Mouse (Mus musculus): ENCODE measurements at regions not wholly inside any gene's neighbourhood (a gene's known extent, or its start where the extent isn't known, plus 50 kb on each side); places are given as distances from the start of the nearest gene placed in this dataset.

GRCm38 (mm10) chr13:97631872-97632402 is 128.5 kb downstream of the Gm10260 start:
- ATAC-seq (replicated peaks in 1 of 2; ENCODE audit: insufficient read depth in 1 of 2, low FRiP score in 2 of 2, low TSS enrichment in 1 of 2, low read depth in 1 of 2, poor library complexity in 2 of 2, severe bottlenecking in 2 of 2): no peak

- ATAC-seq (replicated peaks in 1 of 2; ENCODE audit: insufficient read depth in 1 of 2, low FRiP score in 2 of 2, low TSS enrichment in 1 of 2, low read depth in 1 of 2, poor library complexity in 2 of 2, severe bottlenecking in 2 of 2): no peak
Measured at GRCm38 (mm10) chr13:97630921-97631320, 129.5 kb downstream of the Gm10260 start.

- ATAC-seq (replicated peaks in 1 of 2; ENCODE audit: insufficient read depth in 1 of 2, low FRiP score in 2 of 2, low TSS enrichment in 1 of 2, low read depth in 1 of 2, poor library complexity in 2 of 2, severe bottlenecking in 2 of 2): no peak
Measured at GRCm38 (mm10) chr13:97628608-97629007, 131.8 kb downstream of the Gm10260 start.

DNA sequence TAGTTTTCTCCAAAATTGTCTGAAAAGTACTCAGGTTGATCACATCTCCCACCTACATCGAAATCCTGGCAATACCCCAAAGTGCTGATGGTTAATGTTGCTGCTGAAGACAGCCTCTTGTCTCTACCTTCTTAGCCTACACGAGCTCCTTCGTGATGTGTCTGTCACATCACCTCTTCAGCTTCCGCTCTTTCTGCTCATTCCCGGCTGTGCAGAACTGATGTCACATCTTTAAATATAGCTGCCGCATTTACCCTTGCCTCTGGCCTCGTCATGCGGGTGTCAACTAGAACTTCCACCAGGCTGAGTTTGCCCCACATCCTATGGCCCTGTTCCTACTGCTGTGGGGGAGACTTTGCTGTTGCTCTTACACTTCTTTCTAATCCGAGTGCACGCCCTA is 133.2 kb downstream of the Gm10260 start:
- no peak for ATAC-seq (replicated peaks in 1 of 2; ENCODE audit: insufficient read depth in 1 of 2, low FRiP score in 2 of 2, low TSS enrichment in 1 of 2, low read depth in 1 of 2, poor library complexity in 2 of 2, severe bottlenecking in 2 of 2)

GRCm38 (mm10) chr13:97626786-97627185 is 133.6 kb downstream of the Gm10260 start:
- ATAC-seq (replicated peaks in 1 of 2; ENCODE audit: insufficient read depth in 1 of 2, low FRiP score in 2 of 2, low TSS enrichment in 1 of 2, low read depth in 1 of 2, poor library complexity in 2 of 2, severe bottlenecking in 2 of 2): no peak

GRCm38 (mm10) chr13:97626116-97626515 is 134.3 kb downstream of the Gm10260 start:
- ATAC-seq (replicated peaks in 1 of 2; ENCODE audit: insufficient read depth in 1 of 2, low FRiP score in 2 of 2, low TSS enrichment in 1 of 2, low read depth in 1 of 2, poor library complexity in 2 of 2, severe bottlenecking in 2 of 2): no peak

GRCm38 (mm10) chr13:97625391-97625790 is 135.0 kb downstream of the Gm10260 start:
- no peak for ATAC-seq (replicated peaks in 1 of 2; ENCODE audit: insufficient read depth in 1 of 2, low FRiP score in 2 of 2, low TSS enrichment in 1 of 2, low read depth in 1 of 2, poor library complexity in 2 of 2, severe bottlenecking in 2 of 2)

DNA sequence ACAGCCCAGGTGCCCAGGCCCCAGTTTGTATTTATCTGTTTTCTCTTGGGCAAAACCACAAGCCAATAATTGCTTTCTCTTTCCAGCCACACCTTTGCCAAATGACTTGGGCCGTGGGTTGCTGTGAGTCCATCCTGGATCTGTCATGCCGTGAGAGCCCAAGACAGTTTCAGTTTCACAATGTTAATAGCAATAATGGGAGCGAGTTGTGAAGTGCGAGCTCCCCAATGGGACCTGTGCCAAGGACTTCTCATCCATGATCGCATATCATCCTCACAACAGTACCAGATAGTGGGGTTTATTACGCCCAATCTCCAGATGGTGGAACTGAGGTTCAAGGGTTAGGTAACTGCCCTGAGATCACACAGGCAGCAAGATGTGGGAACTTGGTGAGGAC is 142.2 kb downstream of the Gm10260 start:
- no peak for ATAC-seq (replicated peaks in 1 of 2; ENCODE audit: insufficient read depth in 1 of 2, low FRiP score in 2 of 2, low TSS enrichment in 1 of 2, low read depth in 1 of 2, poor library complexity in 2 of 2, severe bottlenecking in 2 of 2)

- no peak for ATAC-seq (replicated peaks in 1 of 2; ENCODE audit: insufficient read depth in 1 of 2, low FRiP score in 2 of 2, low TSS enrichment in 1 of 2, low read depth in 1 of 2, poor library complexity in 2 of 2, severe bottlenecking in 2 of 2)
Measured at GRCm38 (mm10) chr13:97617511-97618189, 142.8 kb downstream of the Gm10260 start.

DNA sequence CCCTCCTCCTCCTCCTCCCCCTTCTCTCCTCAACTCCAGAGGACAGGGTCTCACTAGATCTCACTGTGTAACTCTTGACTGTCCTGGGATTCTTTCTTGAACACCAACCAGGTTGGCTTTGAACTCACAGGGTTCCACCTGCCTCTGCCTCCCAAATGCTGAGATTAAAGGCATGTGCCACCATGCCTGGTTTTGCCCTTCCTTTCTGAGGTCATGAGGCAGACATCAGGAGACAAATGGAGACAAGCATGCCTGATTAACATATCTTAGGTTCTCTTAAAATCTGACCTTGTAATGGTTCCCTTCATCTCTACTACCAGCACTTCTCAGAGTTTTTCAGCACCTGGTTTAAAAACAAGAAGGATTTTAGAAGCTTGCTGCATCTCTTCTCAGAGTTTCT is 143.5 kb downstream of the Gm10260 start:
- ATAC-seq (replicated peaks in 1 of 2; ENCODE audit: insufficient read depth in 1 of 2, low FRiP score in 2 of 2, low TSS enrichment in 1 of 2, low read depth in 1 of 2, poor library complexity in 2 of 2, severe bottlenecking in 2 of 2): no peak

- ATAC-seq (replicated peaks in 1 of 2; ENCODE audit: insufficient read depth in 1 of 2, low FRiP score in 2 of 2, low TSS enrichment in 1 of 2, low read depth in 1 of 2, poor library complexity in 2 of 2, severe bottlenecking in 2 of 2): peak; percentile 82 to 92
Measured at GRCm38 (mm10) chr13:97607221-97607723, 153.2 kb downstream of the Gm10260 start.

- ATAC-seq (replicated peaks in 1 of 2; ENCODE audit: insufficient read depth in 1 of 2, low FRiP score in 2 of 2, low TSS enrichment in 1 of 2, low read depth in 1 of 2, poor library complexity in 2 of 2, severe bottlenecking in 2 of 2): no peak
Measured at GRCm38 (mm10) chr13:97604451-97604850, 156.0 kb downstream of the Gm10260 start.

- ATAC-seq (replicated peaks in 1 of 2; ENCODE audit: insufficient read depth in 1 of 2, low FRiP score in 2 of 2, low TSS enrichment in 1 of 2, low read depth in 1 of 2, poor library complexity in 2 of 2, severe bottlenecking in 2 of 2): no peak
Measured at GRCm38 (mm10) chr13:97601135-97601730, 159.2 kb downstream of the Gm10260 start.

GRCm38 (mm10) chr13:97600136-97600535 is 160.3 kb downstream of the Gm10260 start:
- no peak for ATAC-seq (replicated peaks in 1 of 2; ENCODE audit: insufficient read depth in 1 of 2, low FRiP score in 2 of 2, low TSS enrichment in 1 of 2, low read depth in 1 of 2, poor library complexity in 2 of 2, severe bottlenecking in 2 of 2)

- no peak for ATAC-seq (replicated peaks in 1 of 2; ENCODE audit: insufficient read depth in 1 of 2, low FRiP score in 2 of 2, low TSS enrichment in 1 of 2, low read depth in 1 of 2, poor library complexity in 2 of 2, severe bottlenecking in 2 of 2)
Measured at GRCm38 (mm10) chr13:97598507-97599431, 161.7 kb downstream of the Gm10260 start.

GRCm38 (mm10) chr13:97594851-97595250 is 165.6 kb downstream of the Gm10260 start:
- no peak for ATAC-seq (replicated peaks in 1 of 2; ENCODE audit: insufficient read depth in 1 of 2, low FRiP score in 2 of 2, low TSS enrichment in 1 of 2, low read depth in 1 of 2, poor library complexity in 2 of 2, severe bottlenecking in 2 of 2)

DNA sequence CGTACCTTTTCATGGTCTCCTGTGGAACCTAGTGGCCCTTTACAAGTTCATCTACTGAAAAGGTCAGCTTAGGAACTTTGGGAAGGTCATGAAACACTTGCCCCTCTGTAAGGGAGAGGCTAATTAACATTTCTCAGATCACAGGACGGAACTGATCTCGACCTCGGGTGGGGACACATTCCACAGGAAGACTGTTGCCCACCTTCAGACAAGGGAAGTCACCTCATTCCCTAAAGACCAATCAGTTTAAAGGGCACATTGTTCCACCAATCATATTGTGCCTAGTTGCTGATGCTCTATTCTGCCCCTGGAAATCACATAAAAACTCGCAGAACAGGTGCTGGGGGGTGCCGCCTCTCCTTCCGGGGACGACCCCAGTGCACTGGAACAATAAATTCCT is 170.8 kb downstream of the Gm10260 start:
- no peak for ATAC-seq (replicated peaks in 1 of 2; ENCODE audit: insufficient read depth in 1 of 2, low FRiP score in 2 of 2, low TSS enrichment in 1 of 2, low read depth in 1 of 2, poor library complexity in 2 of 2, severe bottlenecking in 2 of 2)

GRCm38 (mm10) chr13:97588085-97588484 is 172.3 kb downstream of the Gm10260 start:
- ATAC-seq (replicated peaks in 1 of 2; ENCODE audit: insufficient read depth in 1 of 2, low FRiP score in 2 of 2, low TSS enrichment in 1 of 2, low read depth in 1 of 2, poor library complexity in 2 of 2, severe bottlenecking in 2 of 2): no peak
